Mouse (Mus musculus): Measurements from ENCODE around the gene Atp6v0a2.

GRCm38 (mm10) chr5:124761011-124761410, 132.6 kb downstream of the Atp6v0a2 start:
- TF ChIP-seq POLR2A (IDR thresholded peaks at IDR 0.05; ENCODE audit: insufficient read depth, low read depth, low read length) = no peak
- no peak for TF ChIP-seq CTCF (IDR thresholded peaks at IDR 0.05; ENCODE audit: insufficient read depth, low read depth, low read length)

Data from olfactory bulb, adult 2 months (tissue).